Mouse (Mus musculus): ENCODE data around the gene Cdk6. TPM values are rescaled to one million over a fixed set of nuclear protein-coding genes. Genes with fewer than 3 reads are reported as not detected.

The Cdk6 gene
- total and polyA plus RNA-seq, 3 experiments, result 79.0 to 318 (median 197) TPM

- TF ChIP-seq ZMIZ1 (IDR thresholded peaks at IDR 0.05; ENCODE audit: low read depth, low read length), result no peak
- TF ChIP-seq CHD1 (IDR thresholded peaks at IDR 0.05; ENCODE audit: low read depth, low read length), result peak; percentile 52; the same call in 1 of the 2 replicates
Measured at GRCm38 (mm10) chr5:3356261-3356778, 15.0 kb downstream of the Cdk6 start (continued).

GRCm38 (mm10) chr5:3357496-3357895, 16.2 kb downstream of the Cdk6 start:
- Histone ChIP-seq H3K27me3 (ENCODE audit: control insufficient read depth in 1 of 2, insufficient read depth in 2 of 2, low read length in 2 of 2) (no peaks in the 10 kb centered on the region), H3K9ac (ENCODE audit: control insufficient read depth, low read depth, low read length, poor library complexity, severe bottlenecking) (peak overlapping the region; percentile 20; the same call in 1 of the 2 replicates), H3K36me3 (ENCODE audit: control insufficient read depth in 1 of 2, insufficient read depth in 2 of 2, low read length in 2 of 2) (peaks cover 37 to 89% of the 10 kb centered on the region in 2 experiments), H3K9me3 (replicated peaks; ENCODE audit: insufficient read depth, low read length) (no peaks in the 10 kb centered on the region), H3K79me2 (ENCODE audit: control insufficient read depth, insufficient read depth, low read length, poor library complexity) (peaks cover 58% of the 10 kb centered on the region), H3K27ac (ENCODE audit: control insufficient read depth, low read depth, low read length) (peak overlapping the region; percentile 98), H3K4me3 (ENCODE audit: control insufficient read depth in 1 of 2, insufficient read depth in 1 of 2, low read depth in 2 of 2, low read length in 2 of 2) (no peak overlapping the region), H3K4me1 (ENCODE audit: control insufficient read depth in 1 of 2, insufficient read depth in 2 of 2, low read length in 2 of 2) (peaks cover 66 to 68% of the 10 kb centered on the region in 2 experiments)
- TF ChIP-seq ZMIZ1 (IDR thresholded peaks at IDR 0.05; ENCODE audit: low read depth, low read length) (no peak), MAFK (IDR thresholded peaks at IDR 0.05; ENCODE audit: borderline replicate concordance, low read depth, low read length) (no peak), RCOR1 (IDR thresholded peaks at IDR 0.05; ENCODE audit: low read depth, low read length) (no peak), NELFE (IDR thresholded peaks at IDR 0.05; ENCODE audit: low read depth, low read length) (no peak), MEF2A (IDR thresholded peaks at IDR 0.05; ENCODE audit: extremely low read depth, insufficient replicate concordance, low read depth, low read length, poor library complexity, severe bottlenecking) (no peak), ZC3H11A (IDR thresholded peaks at IDR 0.05; ENCODE audit: low read depth, low read length) (no peak), USF1 (IDR thresholded peaks at IDR 0.05; ENCODE audit: low read depth, low read length) (no peak), GABPA (IDR thresholded peaks at IDR 0.05; ENCODE audit: low read depth, low read length) (no peak), ZNF384 (IDR thresholded peaks at IDR 0.05; ENCODE audit: low read depth, low read length) (no peak), TCF12 (IDR thresholded peaks at IDR 0.05; ENCODE audit: low read depth, low read length) (no peak), CTCF (IDR thresholded peaks at IDR 0.05 in 2 of 3, conservative IDR thresholded peaks at IDR 0.05 in 1 of 3; ENCODE audit: control insufficient read depth in 1 of 3, insufficient read depth in 1 of 3, low read depth in 2 of 3, low read length in 3 of 3, poor library complexity in 1 of 3, severe bottlenecking in 1 of 3) (no peak), ZKSCAN1 (IDR thresholded peaks at IDR 0.05; ENCODE audit: low read depth, low read length) (no peak), POLR2A (IDR thresholded peaks at IDR 0.05; ENCODE audit: control insufficient read depth in 1 of 2, insufficient read depth in 1 of 2, low read depth in 1 of 2, low read length in 2 of 2, poor library complexity in 1 of 2) (no peak), POLR2AphosphoS5 (IDR thresholded peaks at IDR 0.05; ENCODE audit: borderline replicate concordance, low read depth, low read length) (no peak), USF2 (IDR thresholded peaks at IDR 0.05; ENCODE audit: borderline replicate concordance in 1 of 2, insufficient read depth in 1 of 2, low read depth in 1 of 2, low read length in 2 of 2) (no peak), ETS1 (IDR thresholded peaks at IDR 0.05; ENCODE audit: low read depth, low read length) (no peak), UBTF (IDR thresholded peaks at IDR 0.05; ENCODE audit: borderline replicate concordance, insufficient read depth, low read depth, low read length) (no peak), CHD2 (IDR thresholded peaks at IDR 0.05; ENCODE audit: low read length) (no peak)
- DNase-seq (ENCODE audit: low read depth, low spot score), result no peak
